Mouse (Mus musculus) adrenal gland, adult 8-10 months (tissue): Measurements from ENCODE around the gene Gkn3. TPM values are rescaled to one million over a fixed set of nuclear protein-coding genes. Genes with fewer than 3 reads are reported as not detected.
A peak's percentile ranks its signal among the peaks of the same experiment; 100 is the strongest.

Source experiments
- DNase-seq: peaks from one replicate; pipeline ENCODE4 v3.0.0; 2022
- total RNA-seq, 4 experiments: library from RNA; stranded (reverse); gene quantifications; 2 replicates each; pipeline ENCODE4 v1.2.4; 2022

Gene Gkn3
- total RNA-seq, 4 experiments from 2014 or later, result 0.59 to 0.99 TPM; not detected in 2

DNA sequence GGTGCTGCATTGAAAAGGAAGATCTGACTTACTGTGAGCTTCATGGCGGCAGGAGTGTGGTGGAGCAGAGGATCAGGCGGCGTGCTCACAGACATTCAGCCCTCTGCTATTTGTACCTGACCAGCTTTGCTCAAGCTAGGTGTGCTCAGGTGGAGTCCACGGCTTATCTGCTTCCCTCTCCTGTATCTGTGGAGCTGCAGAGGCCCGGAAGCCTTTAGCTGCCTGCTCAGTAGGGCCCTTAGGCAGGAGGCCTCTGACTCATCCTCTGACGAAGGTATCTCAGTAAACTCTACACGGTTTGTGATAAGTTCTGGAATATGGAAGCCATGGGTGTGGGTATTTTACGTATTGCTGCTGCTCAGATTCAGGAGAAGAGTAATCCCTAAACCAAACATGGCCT is 37.9 kb downstream of the Gkn3 start, which contains the start of gene Gkn1:
Gkn1 (minus strand) TSS at position 114 of the 400 bp plus-strand sequence.
- no peak for DNase-seq

DNA sequence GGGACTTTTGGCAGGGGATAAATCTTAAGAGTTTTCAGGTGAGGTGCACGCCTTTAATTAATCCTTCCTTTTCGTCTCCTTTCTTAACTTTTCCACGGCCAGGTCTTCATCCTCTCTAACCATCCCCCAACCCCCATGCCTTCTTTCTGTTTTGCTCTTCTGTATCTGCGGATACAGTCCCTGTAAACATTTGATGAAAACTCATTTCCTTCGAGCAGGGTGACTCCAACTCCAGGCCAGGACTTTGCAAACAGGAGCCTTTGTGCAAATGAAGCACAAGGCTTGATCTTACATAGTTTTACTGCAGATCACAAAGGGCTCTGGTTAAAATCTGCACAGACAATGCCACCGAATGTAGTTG is 52.8 kb downstream of the Gkn3 start:
- no peak for DNase-seq

- DNase-seq, result peak; percentile 30
Measured at GRCm38 (mm10) chr6:87335091-87335934, 53.4 kb downstream of the Gkn3 start, which contains the start of gene Antxr1. Gene Antxr1, minus strand, starts transcription at chr6:87335821.

DNA sequence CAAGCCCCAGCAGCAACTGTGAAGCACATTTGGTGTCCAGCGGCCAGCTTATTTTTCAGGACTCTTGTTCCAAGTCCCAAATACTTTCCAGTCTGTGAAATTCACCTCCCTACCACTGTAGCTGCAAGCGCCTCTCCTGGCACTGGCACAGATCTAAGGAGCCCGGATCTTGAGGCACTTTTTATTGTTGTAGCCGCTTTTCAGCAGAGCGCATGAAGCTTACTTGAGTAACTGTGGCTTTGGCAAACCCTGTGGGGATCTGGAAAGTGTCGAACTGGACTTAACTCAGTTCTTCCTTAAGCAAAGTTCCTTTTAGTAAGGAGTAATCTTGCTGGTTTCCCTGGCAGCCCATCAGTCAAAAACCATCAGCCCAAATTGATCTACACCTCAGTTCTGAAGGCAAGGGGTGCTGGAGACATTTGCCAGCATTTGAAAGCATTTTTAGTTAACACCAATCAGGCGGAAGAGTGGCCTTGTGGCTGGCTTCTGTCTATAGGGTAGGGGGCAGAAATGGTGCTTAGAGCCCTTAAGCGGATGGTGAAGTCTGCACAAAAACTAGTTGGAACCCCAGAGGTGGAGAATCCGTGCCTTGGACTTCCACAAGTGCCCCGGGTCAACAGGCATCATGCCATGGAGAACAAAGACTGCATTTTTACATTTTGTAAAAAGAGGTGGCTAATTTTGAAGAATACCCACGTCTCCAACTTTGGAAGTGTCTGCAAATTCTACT is 54.2 kb downstream of the Gkn3 start:
- no peak for DNase-seq

Other genes starting within 250 kb of the Gkn3 start
- gene Antxr1, start 53.1 kb downstream of the Gkn3 start, total RNA-seq, result 10 to 100 TPM; 13.9 to 22.5 (median 18.3) TPM
- not detected for gene Gkn1, start 38.0 kb downstream of the Gkn3 start, total RNA-seq
- gene Gkn2, start 15.6 kb downstream of the Gkn3 start, total RNA-seq, result not detected
- not detected for gene Bmp10, start 40.1 kb upstream of the Gkn3 start, total RNA-seq
- 1 to 10 TPM; 2.6 to 7.4 (median 5.1) TPM for gene Arhgap25, start 144.3 kb upstream of the Gkn3 start, total RNA-seq
- under 1 TPM; 0.10 to 0.89 (median 0.36) TPM for gene Prokr1, start 201.8 kb upstream of the Gkn3 start, total RNA-seq